Mouse (Mus musculus): Measurements from ENCODE around the gene Csgalnact2. TPM values are rescaled to one million over a fixed set of nuclear protein-coding genes. Genes with fewer than 3 reads are reported as not detected.

Gene Csgalnact2
- polyA plus RNA-seq, 1 experiment from 2014 or later, result 13.4 TPM

DNA sequence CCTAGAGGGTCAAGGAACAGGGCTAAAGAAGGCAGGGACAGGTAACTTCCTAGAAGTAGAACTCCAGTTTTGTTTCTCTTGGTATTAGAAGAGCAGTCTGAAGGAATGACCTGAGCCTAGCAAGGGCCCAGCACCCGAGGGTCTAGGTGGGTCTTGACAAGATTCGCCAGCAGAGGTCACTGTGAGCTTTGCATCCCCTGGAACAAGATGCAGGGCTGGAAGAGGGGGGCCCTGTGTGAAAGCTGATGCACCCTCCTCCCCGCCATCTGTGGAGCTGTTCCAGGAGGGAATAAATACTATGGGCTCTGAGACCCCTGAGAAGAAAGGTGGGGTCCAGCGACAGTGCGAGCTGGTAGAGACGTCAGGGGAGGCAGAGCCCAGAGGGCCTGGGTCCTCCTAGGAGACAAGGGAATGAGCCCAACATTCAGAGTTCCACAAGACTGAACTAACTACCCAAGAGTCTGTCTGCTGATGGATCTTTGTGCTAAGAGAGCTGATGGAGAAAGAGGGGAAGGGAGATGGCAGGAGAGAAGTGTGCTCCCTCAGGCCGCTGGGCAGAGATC is 73.9 kb downstream of the Csgalnact2 start:
- no peak for ATAC-seq (ENCODE audit: insufficient number of reproducible peaks, insufficient read depth, low FRiP score, low read depth)
- H3K9ac ChIP-seq (ENCODE audit: low read length), result no peak overlapping the region
- peaks cover 23% of the 10 kb centered on the region for H3K27me3 ChIP-seq (ENCODE audit: control insufficient read depth, insufficient read depth, low read length)
- no peak overlapping the region for H3K4me3 ChIP-seq (ENCODE audit: control insufficient read depth in 1 of 2, insufficient read depth in 1 of 2, low read depth in 1 of 2, low read length in 2 of 2)
- no peaks in the 10 kb centered on the region for H3K9me3 ChIP-seq (ENCODE audit: control insufficient read depth, low read length)
- H3K4me1 ChIP-seq (ENCODE audit: control insufficient read depth in 2 of 2, insufficient read depth in 2 of 2, low read length in 2 of 2), result peaks cover 4 to 13% of the 10 kb centered on the region in 2 experiments; a peak in 2 of 4 replicates
- H3K36me3 ChIP-seq (ENCODE audit: control insufficient read depth, insufficient read depth, low read length), result no peaks in the 10 kb centered on the region
- H3K4me2 ChIP-seq (ENCODE audit: low read length), result peak overlapping the region; percentile 99; the same call in 1 of the 2 replicates
- H3K27ac ChIP-seq (replicated peaks in 1 of 2; ENCODE audit: control insufficient read depth in 1 of 2, insufficient read depth in 1 of 2, low read depth in 2 of 2, low read length in 2 of 2), result no peak overlapping the region
- 10% methylated on average over 7 of the region's 7 CpGs for WGBS

GRCm38 (mm10) chr6:118063266-118063665 is 75.7 kb downstream of the Csgalnact2 start:
- Histone ChIP-seq H3K4me3 (ENCODE audit: control insufficient read depth in 1 of 2, insufficient read depth in 1 of 2, low read depth in 1 of 2, low read length in 2 of 2) (no peak overlapping the region), H3K27me3 (ENCODE audit: control insufficient read depth, insufficient read depth, low read length) (peaks cover 20% of the 10 kb centered on the region), H3K4me1 (ENCODE audit: control insufficient read depth in 2 of 2, insufficient read depth in 2 of 2, low read length in 2 of 2) (peaks cover 4 to 13% of the 10 kb centered on the region in 2 experiments; a peak in 2 of 4 replicates), H3K9me3 (ENCODE audit: control insufficient read depth, low read length) (no peaks in the 10 kb centered on the region), H3K27ac (replicated peaks in 1 of 2; ENCODE audit: control insufficient read depth in 1 of 2, insufficient read depth in 1 of 2, low read depth in 2 of 2, low read length in 2 of 2) (no peak overlapping the region), H3K36me3 (ENCODE audit: control insufficient read depth, insufficient read depth, low read length) (no peaks in the 10 kb centered on the region), H3K4me2 (ENCODE audit: low read length) (no peak overlapping the region), H3K9ac (ENCODE audit: low read length) (no peak overlapping the region)
- WGBS, result 63% methylated on average over 5 of the region's 5 CpGs
- ATAC-seq (ENCODE audit: insufficient number of reproducible peaks, insufficient read depth, low FRiP score, low read depth), result no peak

DNA sequence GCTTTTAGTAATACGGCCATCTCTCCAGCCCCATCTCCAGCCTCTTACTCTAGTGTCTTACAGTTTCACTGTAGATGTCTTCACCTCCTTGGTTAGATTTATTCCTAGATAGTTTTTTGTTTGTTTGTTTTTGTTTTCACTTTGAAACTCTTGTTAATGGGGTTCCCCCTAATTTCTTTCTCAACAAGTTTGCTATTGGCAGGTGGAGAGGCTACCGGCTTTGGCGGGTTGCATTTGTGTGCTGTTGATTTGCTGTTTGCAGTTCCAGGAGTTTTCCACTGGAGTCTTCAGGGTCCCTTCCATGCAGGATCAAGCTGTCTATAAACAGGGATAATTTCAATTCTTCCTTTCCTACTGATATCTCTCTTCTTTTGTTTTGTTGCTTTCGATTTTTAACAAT is 77.7 kb downstream of the Csgalnact2 start:
- no peak overlapping the region for H3K27ac ChIP-seq (replicated peaks in 1 of 2; ENCODE audit: control insufficient read depth in 1 of 2, insufficient read depth in 1 of 2, low read depth in 2 of 2, low read length in 2 of 2)
- ATAC-seq (ENCODE audit: insufficient number of reproducible peaks, insufficient read depth, low FRiP score, low read depth), result no peak
- peaks cover 15% of the 10 kb centered on the region for H3K27me3 ChIP-seq (ENCODE audit: control insufficient read depth, insufficient read depth, low read length)
- H3K9ac ChIP-seq (ENCODE audit: low read length), result no peak overlapping the region
- no peaks in the 10 kb centered on the region for H3K9me3 ChIP-seq (ENCODE audit: control insufficient read depth, low read length)
- H3K4me2 ChIP-seq (ENCODE audit: low read length), result no peak overlapping the region
- peaks cover 0 to 4% of the 10 kb centered on the region in 2 experiments; a peak in 2 of 4 replicates for H3K4me1 ChIP-seq (ENCODE audit: control insufficient read depth in 2 of 2, insufficient read depth in 2 of 2, low read length in 2 of 2)
- no peak overlapping the region for H3K4me3 ChIP-seq (ENCODE audit: control insufficient read depth in 1 of 2, insufficient read depth in 1 of 2, low read depth in 1 of 2, low read length in 2 of 2)
- no peaks in the 10 kb centered on the region for H3K36me3 ChIP-seq (ENCODE audit: control insufficient read depth, insufficient read depth, low read length)
- WGBS, result 87% methylated on average over 4 of the region's 4 CpGs

Small RNA genes within 50 kb of the gene (microRNA-seq; reads per million reads assigned to microRNA genes)
- not detected for gene Mir7044

Other genes with a start within 250 kb of the Csgalnact2 start
- 457 and 471 TPM in 2 replicates for gene Hnrnpf, start 238.8 kb downstream of the Csgalnact2 start, polyA plus RNA-seq (2014; fragmentation: Nextera tagmentation; extraction: Ambion mirVana)
- 0.73 and 2.5 TPM in 2 replicates for gene Fxyd4, start 201.4 kb downstream of the Csgalnact2 start, polyA plus RNA-seq (2014; fragmentation: Nextera tagmentation; extraction: Ambion mirVana)
- gene Rasgef1a, start 127.7 kb downstream of the Csgalnact2 start, polyA plus RNA-seq (2014; fragmentation: Nextera tagmentation; extraction: Ambion mirVana), result 0.19 and 0.32 TPM in 2 replicates
- gene Ret, start 58.6 kb upstream of the Csgalnact2 start, polyA plus RNA-seq (2014; fragmentation: Nextera tagmentation; extraction: Ambion mirVana), result 0.27 and 0.80 TPM in 2 replicates